Mouse (Mus musculus): ENCODE measurements around the gene Zfp592. TPM values are rescaled to one million over a fixed set of nuclear protein-coding genes. Genes with fewer than 3 reads are reported as not detected.

Gene Zfp592
- polyA plus RNA-seq, 1 experiment from 2014 or later, result 6.6 TPM

DNA sequence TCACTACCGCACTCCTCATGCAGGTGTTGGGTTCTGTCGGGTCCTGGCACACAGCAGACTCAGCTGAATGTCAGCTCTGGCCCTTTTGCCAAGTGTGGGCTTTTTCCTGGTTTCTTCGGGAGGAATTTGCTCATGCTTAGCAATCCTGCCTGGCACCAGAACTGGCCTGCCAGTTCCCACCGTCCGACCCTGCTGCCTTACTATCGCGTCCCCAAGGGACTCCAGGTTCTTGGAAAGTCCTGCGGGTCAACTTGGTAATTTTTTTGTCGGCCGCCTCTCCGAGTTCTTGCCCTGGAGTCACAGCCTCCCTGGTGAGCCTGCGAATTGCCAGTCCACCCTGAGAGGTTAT lies 876 bp upstream of the Zfp592 start:
- no peaks in the 10 kb centered on the region for H3K27me3 ChIP-seq (replicated peaks; ENCODE audit: insufficient read depth, low read length)
- peak overlapping the region; percentile 96 for H3K9ac ChIP-seq (replicated peaks; ENCODE audit: low read depth)
- peak overlapping the region; percentile 90 for H3K4me3 ChIP-seq (ENCODE audit: low read depth, low read length)
- no peaks in the 10 kb centered on the region for H3K9me3 ChIP-seq (ENCODE audit: low read length)
- no peaks in the 10 kb centered on the region for H3K36me3 ChIP-seq (ENCODE audit: insufficient read depth, low read length)
- WGBS, result 1% methylated on average over 12 of the region's 12 CpGs
- TF ChIP-seq CTCF (IDR thresholded peaks at IDR 0.05), result no peak
- TF ChIP-seq EP300 (IDR thresholded peaks at IDR 0.05), result no peak
- peak overlapping the region; percentile 75 for H3K4me2 ChIP-seq (replicated peaks; ENCODE audit: low read depth, low read length)
- H3K4me1 ChIP-seq (ENCODE audit: insufficient read depth, low read depth, low read length), result peaks cover 22% of the 10 kb centered on the region; the same call in 1 of the 2 replicates
- DNase-seq (ENCODE audit: low spot score), result peak; percentile 40
- peak overlapping the region; percentile 98 for H3K27ac ChIP-seq (ENCODE audit: low read length)
- ATAC-seq, result no peak

DNA sequence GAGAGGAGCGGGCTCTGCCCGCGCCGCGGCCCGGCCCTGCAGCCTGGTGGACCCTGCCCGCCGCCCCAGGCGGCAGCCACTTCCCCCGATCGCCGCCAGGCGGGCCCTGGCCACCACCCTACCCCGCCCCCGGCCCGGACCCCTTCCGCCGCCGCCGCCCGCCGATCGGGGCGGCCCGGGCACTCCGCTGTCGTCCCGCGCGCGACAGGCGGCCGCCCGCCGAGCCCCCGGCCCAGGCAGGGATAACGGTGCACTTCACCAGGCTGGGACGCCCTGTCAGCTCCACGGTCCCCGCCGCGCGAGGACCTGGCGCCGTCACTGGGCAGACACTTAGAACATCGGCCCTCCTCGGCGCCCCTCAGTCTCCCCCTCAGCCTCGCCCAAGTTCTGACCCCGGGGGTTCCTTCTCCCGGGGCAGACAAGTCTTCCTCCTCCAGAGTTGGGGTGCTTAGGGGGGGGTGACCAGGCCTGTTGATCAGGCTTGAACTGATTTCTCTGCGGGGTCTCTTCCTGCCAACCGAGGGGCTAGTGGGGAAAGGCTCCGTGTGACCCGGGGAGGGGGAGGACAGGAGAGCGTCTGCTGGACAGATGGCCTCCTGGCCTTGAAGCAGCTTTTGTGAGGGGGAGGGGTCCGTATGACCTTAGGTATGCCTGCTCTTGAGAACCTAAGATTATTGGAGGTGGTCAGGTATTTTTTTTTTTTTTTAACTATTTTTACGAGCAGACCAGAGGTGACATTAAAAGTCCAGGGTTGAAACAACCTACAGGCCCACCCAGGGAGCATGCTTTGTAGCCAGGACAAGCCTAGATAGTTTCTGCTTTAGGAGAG lies 567 bp downstream of the Zfp592 start:
- 2% methylated on average over 20 of the region's 58 CpGs for WGBS
- H3K9me3 ChIP-seq (ENCODE audit: low read length), result no peaks in the 10 kb centered on the region
- H3K4me1 ChIP-seq (ENCODE audit: insufficient read depth, low read depth, low read length), result peaks cover 22% of the 10 kb centered on the region; the same call in 1 of the 2 replicates
- TF ChIP-seq EP300 (IDR thresholded peaks at IDR 0.05) (no peak), CTCF (IDR thresholded peaks at IDR 0.05) (peak; percentile 43)
- DNase-seq (ENCODE audit: low spot score) (peak; percentile 80), ATAC-seq (peak; percentile 82)
- H3K9ac ChIP-seq (replicated peaks; ENCODE audit: low read depth), result peak overlapping the region; percentile 96
- peak overlapping the region; percentile 75 for H3K4me2 ChIP-seq (replicated peaks; ENCODE audit: low read depth, low read length)
- H3K27ac ChIP-seq (ENCODE audit: low read length), result peak overlapping the region; percentile 98
- H3K27me3 ChIP-seq (replicated peaks; ENCODE audit: insufficient read depth, low read length), result no peaks in the 10 kb centered on the region
- no peaks in the 10 kb centered on the region for H3K36me3 ChIP-seq (ENCODE audit: insufficient read depth, low read length)
- H3K4me3 ChIP-seq (ENCODE audit: low read depth, low read length), result peak overlapping the region; percentile 90

GRCm38 (mm10) chr7:80994663-80995005 lies 1.2 kb downstream of the Zfp592 start:
- no peaks in the 10 kb centered on the region for H3K9me3 ChIP-seq (ENCODE audit: low read length)
- H3K9ac ChIP-seq (replicated peaks; ENCODE audit: low read depth), result peak overlapping the region; percentile 96
- ATAC-seq (no peak), DNase-seq (ENCODE audit: low spot score) (peak; percentile 55)
- TF ChIP-seq EP300 (IDR thresholded peaks at IDR 0.05), result no peak
- no peak for TF ChIP-seq CTCF (IDR thresholded peaks at IDR 0.05)
- H3K27me3 ChIP-seq (replicated peaks; ENCODE audit: insufficient read depth, low read length), result no peaks in the 10 kb centered on the region
- H3K36me3 ChIP-seq (ENCODE audit: insufficient read depth, low read length), result no peaks in the 10 kb centered on the region
- H3K27ac ChIP-seq (ENCODE audit: low read length), result peak overlapping the region; percentile 98
- peaks cover 22% of the 10 kb centered on the region; the same call in 1 of the 2 replicates for H3K4me1 ChIP-seq (ENCODE audit: insufficient read depth, low read depth, low read length)
- 17% methylated on average over 6 of the region's 6 CpGs for WGBS
- H3K4me2 ChIP-seq (replicated peaks; ENCODE audit: low read depth, low read length), result peak overlapping the region; percentile 75
- H3K4me3 ChIP-seq (ENCODE audit: low read depth, low read length), result peak overlapping the region; percentile 90

- Histone ChIP-seq H3K27ac (ENCODE audit: low read length) (peak overlapping the region; percentile 15; the same call in 1 of the 2 replicates), H3K9ac (replicated peaks; ENCODE audit: low read depth) (no peak overlapping the region), H3K4me1 (ENCODE audit: insufficient read depth, low read depth, low read length) (peaks cover 22% of the 10 kb centered on the region; the same call in 1 of the 2 replicates), H3K9me3 (ENCODE audit: low read length) (no peaks in the 10 kb centered on the region), H3K36me3 (ENCODE audit: insufficient read depth, low read length) (no peaks in the 10 kb centered on the region), H3K4me2 (replicated peaks; ENCODE audit: low read depth, low read length) (peak overlapping the region; percentile 75; the same call in 1 of the 2 replicates), H3K4me3 (ENCODE audit: low read depth, low read length) (no peak overlapping the region), H3K27me3 (replicated peaks; ENCODE audit: insufficient read depth, low read length) (no peaks in the 10 kb centered on the region)
- DNase-seq (ENCODE audit: low spot score) (no peak), ATAC-seq (no peak)
- TF ChIP-seq EP300 (IDR thresholded peaks at IDR 0.05) (no peak), CTCF (IDR thresholded peaks at IDR 0.05) (no peak)
- WGBS, result 45% methylated on average over 3 of the region's 3 CpGs
These were observed 2.0 kb downstream of the Zfp592 start for GRCm38 (mm10) chr7:80995266-80996146.

DNA sequence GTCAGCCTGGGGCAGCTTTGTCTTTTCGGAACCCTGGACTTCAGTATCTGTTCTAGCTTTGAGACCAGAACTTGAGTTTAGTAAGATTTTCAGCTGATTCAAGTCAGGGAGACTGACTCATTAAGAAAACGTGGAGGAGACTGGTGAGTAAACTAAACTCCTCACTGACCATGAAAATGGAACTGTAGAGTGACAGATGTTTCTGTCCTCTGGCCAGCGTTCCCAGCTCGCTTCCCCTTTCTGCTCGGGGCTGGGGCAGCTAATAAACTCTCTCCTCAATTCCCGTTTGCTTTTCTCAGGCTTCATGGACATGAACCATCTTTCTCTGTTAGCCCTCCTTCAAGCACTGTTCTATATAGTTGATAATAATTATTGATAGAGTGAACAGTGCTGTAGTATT lies 4.3 kb downstream of the Zfp592 start:
- no peaks in the 10 kb centered on the region for H3K9me3 ChIP-seq (ENCODE audit: low read length)
- no peak overlapping the region for H3K4me3 ChIP-seq (ENCODE audit: low read depth, low read length)
- TF ChIP-seq CTCF (IDR thresholded peaks at IDR 0.05) (no peak), EP300 (IDR thresholded peaks at IDR 0.05) (no peak)
- H3K4me1 ChIP-seq (ENCODE audit: insufficient read depth, low read depth, low read length), result peaks cover 14% of the 10 kb centered on the region; the same call in 1 of the 2 replicates
- no peaks in the 10 kb centered on the region for H3K27me3 ChIP-seq (replicated peaks; ENCODE audit: insufficient read depth, low read length)
- no peaks in the 10 kb centered on the region for H3K36me3 ChIP-seq (ENCODE audit: insufficient read depth, low read length)
- 43% methylated on average over 6 of the region's 6 CpGs for WGBS
- no peak overlapping the region for H3K9ac ChIP-seq (replicated peaks; ENCODE audit: low read depth)
- H3K27ac ChIP-seq (ENCODE audit: low read length), result no peak overlapping the region
- peak; percentile 36 for DNase-seq (ENCODE audit: low spot score)
- ATAC-seq, result no peak
- H3K4me2 ChIP-seq (replicated peaks; ENCODE audit: low read depth, low read length), result no peak overlapping the region

GRCm38 (mm10) chr7:80999536-80999935 lies 6.1 kb downstream of the Zfp592 start:
- TF ChIP-seq EP300 (IDR thresholded peaks at IDR 0.05) (no peak), CTCF (IDR thresholded peaks at IDR 0.05) (no peak)
- Histone ChIP-seq H3K27me3 (replicated peaks; ENCODE audit: insufficient read depth, low read length) (no peaks in the 10 kb centered on the region), H3K4me2 (replicated peaks; ENCODE audit: low read depth, low read length) (no peak overlapping the region), H3K9ac (replicated peaks; ENCODE audit: low read depth) (no peak overlapping the region), H3K4me1 (ENCODE audit: insufficient read depth, low read depth, low read length) (peaks cover 13% of the 10 kb centered on the region; the same call in 1 of the 2 replicates), H3K4me3 (ENCODE audit: low read depth, low read length) (no peak overlapping the region), H3K36me3 (ENCODE audit: insufficient read depth, low read length) (no peaks in the 10 kb centered on the region), H3K9me3 (ENCODE audit: low read length) (no peaks in the 10 kb centered on the region), H3K27ac (ENCODE audit: low read length) (no peak overlapping the region)
- DNase-seq (ENCODE audit: low spot score) (no peak), ATAC-seq (no peak)
- 86% methylated on average over 2 of the region's 2 CpGs for WGBS

All from lung, postnatal 0 days (tissue).